Mouse (Mus musculus) stomach, postnatal 0 days (tissue): ENCODE data around the gene B3gnt2. TPM values are rescaled to one million over a fixed set of nuclear protein-coding genes. Genes with fewer than 3 reads are reported as not detected.

Experiments
- ATAC-seq: fragments of 200-750 bp; cut with Nextera tagmentation; 2 replicates; pipeline ENCODE4 v1.8.0; 2017; ENCODE audit not compliant: low FRiP score, low TSS enrichment
- DNase-seq: peaks from one replicate; pipeline ENCODE4 v3.0.0-alpha.2; 2016; ENCODE audit warnings: low spot score
- H3K27ac ChIP-seq: fragments of 300-500 bp; sonication (generic); replicated peaks from 2 replicates; pipeline ENCODE4 v1.5.1; 2014; ENCODE audit warnings: mild to moderate bottlenecking, control low read depth
- H3K27me3 ChIP-seq: fragments of 300-500 bp; sonication (generic); 2 replicates; pipeline ENCODE4 v1.6.1; 2014; ENCODE audit warnings: low read length; ENCODE audit not compliant: control insufficient read depth, insufficient read depth
- H3K36me3 ChIP-seq: fragments of 300-500 bp; sonication (generic); 2 replicates; pipeline ENCODE4 v1.6.1; 2014; ENCODE audit warnings: low read length, mixed read lengths; ENCODE audit not compliant: control insufficient read depth, insufficient read depth
- H3K4me1 ChIP-seq: fragments of 300-500 bp; sonication (generic); replicated peaks from 2 replicates; pipeline ENCODE4 v1.6.1; 2014; ENCODE audit warnings: antibody characterized with exemption; ENCODE audit not compliant: control insufficient read depth, insufficient read depth
- H3K4me2 ChIP-seq: fragments of 300-500 bp; sonication (generic); replicated peaks from 2 replicates; pipeline ENCODE4 v1.6.1; 2014; ENCODE audit warnings: low read depth, mild to moderate bottlenecking, control low read depth, moderate library complexity
- H3K4me3 ChIP-seq: fragments of 300-500 bp; sonication (generic); 2 replicates; pipeline ENCODE4 v1.5.1; 2014; ENCODE audit warnings: low read depth, low read length, control low read depth
- H3K9ac ChIP-seq: fragments of 300-500 bp; sonication (generic); 2 replicates; pipeline ENCODE4 v1.6.1; 2014; ENCODE audit warnings: mild to moderate bottlenecking, low read length, control low read depth, mixed read lengths
- H3K9me3 ChIP-seq: fragments of 300-500 bp; sonication (generic); 2 replicates; pipeline ENCODE4 v1.6.1; 2016; ENCODE audit warnings: low read length; ENCODE audit not compliant: control insufficient read depth
- CTCF ChIP-seq: IDR thresholded peaks from 2 replicates; pipeline ENCODE4 v1.5.1; 2016; ENCODE audit warnings: antibody characterized with exemption, low read depth, mild to moderate bottlenecking, moderate library complexity
- EP300 ChIP-seq: optimal IDR thresholded peaks from 2 replicates; pipeline ENCODE3; 2016; ENCODE audit warnings: antibody characterized with exemption
- WGBS: fragments of 180-500 bp; shearing (Covaris S2); extraction: QIAGEN DNeasy Blood & Tissue Kit; methylation state at CpG from one replicate; pipeline ENCODE4 v1.1.7; 2014; 5-methylcytosine and 5-hydroxymethylcytosine counted together
- polyA plus RNA-seq: library from polyadenylated mRNA; unstranded; fragments of >200 nt; fragmentation: Nextera tagmentation; extraction: Ambion mirVana; gene quantifications from 2 replicates; pipeline ENCODE4 v1.2.1, GENCODE M21; 2015

The B3gnt2 gene
- polyA plus RNA-seq, 1 experiment from 2014 or later = 18.4 TPM

DNA sequence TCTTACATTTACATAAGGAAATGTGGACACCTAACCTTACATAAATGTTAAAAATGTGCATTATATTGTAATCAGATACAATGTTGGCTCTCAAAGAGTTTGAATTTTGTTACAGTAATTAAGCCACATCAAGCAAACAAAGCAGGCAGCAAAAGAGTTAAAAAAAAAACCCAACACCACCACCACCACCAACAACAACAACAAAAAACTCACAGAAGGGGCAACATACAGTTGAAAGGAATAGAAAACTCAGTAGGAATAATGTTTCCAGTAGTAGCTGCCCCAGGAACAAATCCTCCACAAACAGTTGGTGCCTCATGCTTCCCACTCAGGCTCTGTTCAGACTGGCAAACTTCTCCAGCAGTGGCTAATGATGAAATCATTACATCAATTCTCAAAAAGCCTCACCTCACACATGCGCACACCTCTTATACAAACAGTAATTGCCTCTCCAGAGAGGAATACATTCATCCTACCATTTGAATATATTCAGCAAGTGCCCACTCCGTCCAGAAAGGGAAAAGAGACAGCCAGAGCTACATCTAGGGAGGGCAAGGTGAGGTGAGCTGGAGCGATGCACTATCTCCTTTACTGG is 4.3 kb downstream of the B3gnt2 start:
- Histone ChIP-seq H3K36me3 (no peaks in the 10 kb centered on the region), H3K9me3 (no peaks in the 10 kb centered on the region), H3K4me1 (no peaks in the 10 kb centered on the region), H3K4me3 (no peak overlapping the region), H3K4me2 (no peak overlapping the region), H3K27me3 (no peaks in the 10 kb centered on the region), H3K27ac (no peak overlapping the region), H3K9ac (no peak overlapping the region)
- no peak for DNase-seq
- TF ChIP-seq EP300 = no peak
- TF ChIP-seq CTCF = no peak
- WGBS = 75% methylated on average over 3 of the region's 3 CpGs
- ATAC-seq = no peak

DNA sequence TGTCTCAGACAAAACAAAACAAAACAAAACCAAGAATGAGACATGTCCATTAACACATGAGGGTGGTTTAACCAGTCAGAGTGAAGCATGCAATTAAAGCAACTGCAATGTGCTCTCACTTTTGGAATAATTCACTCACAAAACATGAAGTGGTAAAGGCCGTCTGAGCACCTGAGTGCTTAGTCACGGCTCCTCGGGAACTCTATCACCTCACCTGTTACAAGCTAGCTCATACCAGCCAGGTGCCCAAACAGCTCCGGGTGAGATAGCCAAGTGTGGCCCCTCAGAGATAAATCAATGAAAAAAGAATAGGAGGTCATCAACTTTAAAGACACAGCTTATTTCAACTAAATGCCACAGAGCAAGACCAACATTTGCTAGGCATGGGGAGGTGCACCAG is 6.2 kb downstream of the B3gnt2 start:
- no peak for ATAC-seq
- H3K36me3 ChIP-seq = no peaks in the 10 kb centered on the region
- no peak overlapping the region for H3K27ac ChIP-seq
- no peaks in the 10 kb centered on the region for H3K27me3 ChIP-seq
- H3K4me2 ChIP-seq = no peak overlapping the region
- no peak overlapping the region for H3K9ac ChIP-seq
- WGBS = 59% methylated on average over 4 of the region's 4 CpGs
- peaks cover 5% of the 10 kb centered on the region; the same call in 1 of the 2 replicates for H3K4me1 ChIP-seq
- TF ChIP-seq CTCF (no peak), EP300 (no peak)
- H3K9me3 ChIP-seq = no peaks in the 10 kb centered on the region
- no peak overlapping the region for H3K4me3 ChIP-seq
- DNase-seq = no peak

DNA sequence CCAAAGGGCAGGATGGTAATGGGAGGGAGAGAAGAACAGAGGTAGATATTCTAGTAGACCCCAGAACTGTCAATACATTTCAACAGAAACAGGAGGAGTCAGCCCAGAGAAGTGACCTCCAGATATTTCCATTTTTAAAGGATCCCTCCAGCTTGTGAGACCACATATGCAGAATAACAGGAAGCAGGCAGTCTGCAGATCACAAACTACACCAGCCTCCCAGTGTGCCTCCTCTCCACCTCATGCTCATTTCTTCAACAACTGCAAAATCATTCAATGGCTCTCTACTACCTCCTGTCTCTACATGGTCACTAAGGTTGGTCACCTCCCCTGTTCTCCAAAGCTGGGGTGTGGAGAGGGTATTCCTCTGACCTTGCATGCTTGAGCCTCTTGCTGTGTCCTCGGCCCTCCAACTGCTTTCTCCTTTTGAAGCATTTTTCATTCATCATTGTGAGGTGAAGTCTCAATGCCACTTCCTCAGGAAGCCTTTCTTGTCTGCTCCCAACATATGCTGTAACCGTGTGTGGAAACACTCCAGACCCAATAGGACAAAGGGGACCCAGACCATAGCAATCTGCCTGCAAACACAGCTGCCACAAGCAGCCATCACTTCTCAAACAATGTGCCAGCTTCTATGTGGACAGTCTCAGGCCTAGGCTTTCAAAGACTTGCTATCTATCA is 7.1 kb downstream of the B3gnt2 start:
- Histone ChIP-seq H3K4me1 (peaks cover 5% of the 10 kb centered on the region; the same call in 1 of the 2 replicates), H3K27me3 (no peaks in the 10 kb centered on the region), H3K9ac (no peak overlapping the region), H3K27ac (no peak overlapping the region), H3K4me2 (no peak overlapping the region), H3K36me3 (no peaks in the 10 kb centered on the region), H3K9me3 (no peaks in the 10 kb centered on the region), H3K4me3 (no peak overlapping the region)
- TF ChIP-seq CTCF = no peak
- TF ChIP-seq EP300 = no peak
- DNase-seq = no peak
- WGBS = 48% methylated on average over 2 of the region's 2 CpGs
- ATAC-seq = no peak

DNA sequence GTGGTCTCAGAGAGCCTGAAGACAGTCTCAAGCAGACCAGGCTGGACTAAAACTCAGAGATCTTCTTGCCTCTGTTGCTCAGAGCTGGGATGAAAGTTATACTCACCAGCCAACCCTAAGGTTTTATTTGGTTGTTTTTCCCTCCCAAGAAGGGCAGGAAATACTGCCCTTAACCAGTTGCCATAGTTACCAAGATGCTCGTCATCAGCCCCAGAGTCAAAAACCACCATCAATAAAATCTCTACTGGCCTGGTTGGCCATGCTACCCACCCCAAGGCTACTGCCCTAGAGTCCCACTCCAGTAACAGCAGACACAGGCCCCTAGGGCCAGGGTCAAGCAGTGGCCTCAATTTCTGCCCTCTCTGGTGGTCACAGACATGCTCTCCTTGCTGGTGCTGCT is 8.3 kb downstream of the B3gnt2 start:
- DNase-seq (no peak), ATAC-seq (no peak)
- TF ChIP-seq EP300 = no peak
- Histone ChIP-seq H3K4me3 (no peak overlapping the region), H3K4me2 (no peak overlapping the region), H3K27me3 (no peaks in the 10 kb centered on the region), H3K9me3 (no peaks in the 10 kb centered on the region), H3K4me1 (peaks cover 7% of the 10 kb centered on the region; the same call in 1 of the 2 replicates), H3K36me3 (no peaks in the 10 kb centered on the region), H3K9ac (no peak overlapping the region), H3K27ac (no peak overlapping the region)
- 84% methylated on average over 1 of the region's 1 CpGs for WGBS

DNA sequence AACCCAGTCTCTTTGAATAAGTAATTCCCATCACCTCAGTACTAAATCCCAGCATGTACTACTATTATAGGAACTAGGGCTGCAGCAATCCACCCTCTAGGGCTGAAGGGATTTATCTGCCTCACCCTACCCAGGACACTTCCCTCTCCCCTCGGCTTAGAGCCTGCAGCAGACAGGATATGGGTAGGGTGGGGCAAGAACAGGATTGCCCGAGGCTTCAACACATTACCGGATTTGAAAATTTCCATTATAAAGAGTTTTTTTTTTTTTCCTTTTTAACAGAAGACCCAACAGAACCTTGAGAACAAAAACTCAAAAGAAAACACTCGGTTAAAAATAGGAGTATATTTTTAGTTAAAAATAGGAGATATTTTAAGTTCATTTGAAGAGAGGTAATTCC is 9.3 kb downstream of the B3gnt2 start:
- Histone ChIP-seq H3K27ac (no peak overlapping the region), H3K27me3 (no peaks in the 10 kb centered on the region), H3K4me3 (no peak overlapping the region), H3K9me3 (no peaks in the 10 kb centered on the region), H3K36me3 (no peaks in the 10 kb centered on the region; the same call in 1 of the 2 replicates), H3K9ac (no peak overlapping the region), H3K4me2 (no peak overlapping the region), H3K4me1 (peaks cover 12% of the 10 kb centered on the region; the same call in 1 of the 2 replicates)
- DNase-seq (no peak), ATAC-seq (no peak)
- whole genome bisulfite sequencing = 27% methylated on average over 4 of the region's 4 CpGs
- no peak for TF ChIP-seq CTCF
- no peak for TF ChIP-seq EP300

DNA sequence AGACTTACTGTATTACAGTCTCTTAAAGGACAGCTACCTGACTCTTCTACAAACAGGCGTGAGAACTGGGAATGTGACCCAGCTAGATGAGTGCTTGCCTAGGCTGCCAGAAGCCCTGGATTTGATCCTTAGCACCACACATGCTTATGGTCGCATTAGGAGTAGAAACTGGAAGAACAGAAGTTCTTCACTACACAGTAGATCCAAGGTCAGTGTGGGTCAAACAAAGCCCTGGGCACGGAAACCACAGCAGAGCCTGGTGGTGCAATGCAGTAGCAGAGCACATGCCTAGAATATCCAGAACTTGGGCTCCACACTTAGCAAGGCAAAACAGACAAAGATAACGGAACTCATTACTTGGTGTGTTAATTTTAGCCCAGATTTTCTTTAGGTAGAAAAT is 10.7 kb downstream of the B3gnt2 start:
- Histone ChIP-seq H3K4me2 (0 out of 2 replicates have a peak overlapping the region, but pooled peaks have one; percentile 6), H3K27me3 (no peaks in the 10 kb centered on the region), H3K27ac (peak overlapping the region; percentile 56; the same call in 1 of the 2 replicates), H3K4me3 (no peak overlapping the region), H3K9me3 (no peaks in the 10 kb centered on the region), H3K4me1 (peaks cover 21% of the 10 kb centered on the region), H3K9ac (no peak overlapping the region), H3K36me3 (no peaks in the 10 kb centered on the region; the same call in 1 of the 2 replicates)
- DNase-seq (no peak), ATAC-seq (no peak)
- no peak for TF ChIP-seq EP300
- TF ChIP-seq CTCF = no peak
- 63% methylated on average over 4 of the region's 4 CpGs for WGBS
